Mouse (Mus musculus): ENCODE data around the gene Zmiz2.

- TF ChIP-seq POLR2A (IDR thresholded peaks at IDR 0.05; ENCODE audit: insufficient read depth, low read length) (no peak), CTCF (IDR thresholded peaks at IDR 0.05; ENCODE audit: low read depth, low read length) (no peak), EP300 (IDR thresholded peaks at IDR 0.05; ENCODE audit: insufficient read depth, low read depth, low read length) (no peak)
These were observed 42.9 kb upstream of the Zmiz2 start for GRCm38 (mm10) chr11:6345956-6346355.
